Mouse (Mus musculus): ENCODE measurements around the gene Ebf4. TPM values are rescaled to one million over a fixed set of nuclear protein-coding genes. Genes with fewer than 3 reads are reported as not detected.
"Not testable (repeated sequence)": the region's sequence is repeated elsewhere in the genome, so short reads cannot be mapped to it uniquely, and the experiment has no call there.

The Ebf4 gene
- total RNA-seq, 2 experiments from 2014 or later = 0.66 to 0.73 TPM

DNA sequence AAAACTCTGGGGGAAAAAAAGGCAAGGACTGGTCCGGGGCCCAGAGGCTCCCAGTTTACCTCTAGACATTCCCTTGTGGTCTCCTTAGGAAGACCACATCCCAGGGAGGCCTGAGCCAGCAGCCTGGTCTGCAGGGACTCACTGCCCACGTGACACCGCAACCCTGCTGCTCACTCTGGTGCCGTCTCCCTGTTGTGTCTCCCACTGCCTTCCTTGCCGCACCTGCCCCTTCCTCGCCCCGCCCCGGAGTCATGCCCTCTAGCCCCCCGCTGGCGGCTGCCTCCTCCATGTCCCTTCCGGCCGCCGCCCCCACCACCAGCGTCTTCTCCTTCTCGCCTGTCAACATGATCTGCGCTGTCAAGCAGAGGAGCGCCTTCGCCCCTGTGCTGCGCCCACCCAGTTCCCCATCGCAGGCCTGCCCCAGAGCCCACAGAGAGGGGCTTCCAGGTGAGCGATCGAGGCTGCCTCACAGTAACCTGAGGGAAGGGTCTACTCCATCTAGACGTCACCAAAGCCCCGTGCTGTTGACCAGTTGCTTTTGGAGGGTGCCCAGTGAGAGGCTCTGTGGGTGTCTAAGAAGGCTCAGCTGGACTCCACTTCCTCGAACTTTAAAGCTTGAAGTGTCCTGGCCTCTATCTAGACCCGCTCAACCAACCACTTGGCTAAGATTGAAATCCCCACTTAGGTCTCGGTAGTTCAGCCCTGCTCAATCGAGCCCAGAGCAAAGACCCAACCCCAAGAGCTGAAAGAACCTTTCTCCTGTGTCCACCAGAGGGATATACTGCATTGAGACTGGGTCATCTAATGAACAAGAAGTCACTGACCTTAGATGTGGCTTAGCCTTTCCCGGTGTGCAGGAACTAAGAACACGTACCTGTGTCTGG is 70.5 kb downstream of the Ebf4 start:
- DNase-seq = no peak

DNA sequence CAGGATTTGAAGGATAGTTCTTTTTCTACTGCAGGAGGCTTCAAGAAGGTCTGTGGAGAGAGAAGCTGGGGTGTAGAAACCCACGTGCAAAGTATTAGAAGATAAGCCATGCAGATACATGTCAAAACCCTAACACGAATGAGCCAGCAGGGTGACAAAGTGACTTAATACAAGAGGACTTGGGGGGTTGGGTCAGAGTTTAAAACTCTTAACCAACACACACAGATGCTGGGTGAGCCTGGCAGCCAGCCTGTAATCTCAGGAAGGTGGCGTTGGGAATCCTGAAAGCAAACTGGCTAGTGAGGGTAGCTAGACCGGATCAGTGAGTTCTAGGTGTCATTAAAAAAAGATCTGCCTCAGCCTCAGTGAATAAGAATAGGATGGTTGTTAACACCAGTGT is 72.4 kb downstream of the Ebf4 start:
- no peak for DNase-seq
- intact Hi-C loops (cut with DNase I; ENCODE audit: low total_unique reads) = no loop called here

More for the DNA sequence above, 70.5 kb downstream of the Ebf4 start:
- intact Hi-C loops (cut with DNase I; ENCODE audit: low total_unique reads) = no loop called here

DNA sequence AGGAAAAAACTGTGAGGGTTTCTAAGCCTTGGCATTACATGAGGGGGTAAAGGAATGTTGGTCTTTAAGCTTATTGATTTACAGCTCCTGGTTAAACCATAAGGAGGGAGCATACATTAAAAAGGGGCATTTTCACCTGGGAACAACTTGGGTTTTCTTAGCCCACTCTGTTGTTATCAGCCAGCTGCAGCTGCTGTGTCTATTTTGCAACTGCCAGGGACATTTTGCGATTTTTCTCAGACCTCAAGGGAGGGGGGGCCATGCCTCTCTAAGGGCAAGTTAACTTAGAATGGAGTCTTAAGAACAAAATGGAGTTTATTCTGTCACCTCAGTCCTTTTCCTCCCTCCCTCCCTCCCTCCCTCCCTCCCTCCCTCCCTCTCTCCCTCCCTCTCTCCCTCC is 78.1 kb downstream of the Ebf4 start:
- intact Hi-C loops (cut with DNase I; ENCODE audit: low total_unique reads) = not testable (repeated sequence)

DNA sequence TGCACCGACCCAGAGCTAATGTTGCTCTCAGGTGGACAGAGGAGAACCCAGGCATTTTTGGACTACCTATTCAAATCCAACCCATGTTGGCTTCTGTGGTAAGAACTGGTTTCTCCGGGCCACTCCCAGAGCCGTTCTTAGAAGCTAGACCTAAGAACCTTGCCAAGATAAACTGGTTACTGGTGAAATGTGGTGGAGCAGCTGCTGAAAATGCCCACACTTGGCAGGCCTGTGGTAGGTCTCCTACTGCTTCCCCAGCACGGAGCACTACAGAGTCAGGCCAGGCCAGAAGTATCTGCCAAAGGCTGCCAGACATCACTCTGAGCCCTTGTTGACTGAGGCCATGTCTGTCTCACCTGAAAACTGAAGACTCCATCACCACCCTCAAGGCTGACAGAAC is 80.0 kb downstream of the Ebf4 start:
- intact Hi-C loops (cut with DNase I; ENCODE audit: low total_unique reads) = no loop called here

More for the DNA sequence above, 78.1 kb downstream of the Ebf4 start:
- DNase-seq = not testable (repeated sequence)

DNA sequence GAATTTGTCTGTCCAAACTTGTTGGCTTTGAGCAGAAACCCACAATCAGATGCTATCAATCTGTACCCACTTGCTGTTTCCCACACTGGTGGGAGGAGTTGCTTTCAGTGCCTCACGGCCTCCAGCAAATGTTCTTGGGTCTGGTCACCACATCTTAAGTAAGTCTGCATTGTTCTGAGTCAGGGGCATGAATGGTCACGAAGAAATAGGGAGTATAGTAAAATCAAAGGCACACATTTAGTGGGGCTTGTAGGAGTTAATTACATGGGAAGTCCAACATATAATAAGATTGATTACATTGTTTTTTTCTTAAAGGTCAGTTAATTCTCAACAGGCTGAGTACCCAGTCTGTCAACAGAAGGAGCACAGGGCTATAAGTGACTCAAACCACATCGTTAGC is 88.2 kb downstream of the Ebf4 start:
- DNase-seq = no peak
- intact Hi-C loops (cut with DNase I; ENCODE audit: low total_unique reads) = no loop called here

More for the DNA sequence above, 80.0 kb downstream of the Ebf4 start:
- DNase-seq = no peak

DNA sequence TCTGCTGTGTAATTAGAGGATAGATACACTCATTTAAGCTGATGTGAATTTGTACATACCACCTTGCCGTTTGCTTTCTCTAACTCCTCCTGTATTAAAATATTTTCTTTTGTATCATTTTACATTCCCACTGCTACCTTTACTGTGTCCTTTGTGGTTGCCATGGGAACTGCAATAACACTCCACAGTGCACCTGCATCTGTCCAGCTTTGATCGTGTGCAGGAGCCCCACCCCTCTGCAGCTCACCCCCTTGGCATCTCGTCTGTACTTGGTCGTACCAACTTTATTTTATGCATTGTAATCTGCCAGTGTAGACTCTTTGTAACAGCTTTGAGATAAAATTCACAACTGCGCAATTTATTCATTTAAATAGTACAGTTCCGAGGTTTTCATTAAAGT is 88.9 kb downstream of the Ebf4 start:
- no peak for DNase-seq
- intact Hi-C loops (cut with DNase I; ENCODE audit: low total_unique reads) = no loop called here

DNA sequence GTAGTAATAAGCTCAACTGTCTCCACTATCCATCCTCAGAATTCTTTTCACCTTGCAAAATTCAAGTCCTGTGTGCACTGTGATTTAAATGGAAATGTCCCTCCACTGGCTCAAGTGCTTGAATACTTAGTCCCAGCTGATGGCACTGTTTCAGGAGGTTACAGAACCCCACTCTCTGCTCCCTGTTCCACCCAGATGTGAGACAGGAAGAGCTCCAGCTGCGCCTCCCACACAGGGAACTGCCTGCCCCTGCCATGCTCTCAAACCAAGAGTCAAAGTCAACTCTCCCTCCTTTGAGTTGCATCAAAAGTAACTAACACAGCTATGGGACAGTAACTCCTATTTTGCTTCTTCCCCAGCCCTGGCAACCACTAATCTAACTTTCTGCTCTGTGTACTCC is 91.2 kb downstream of the Ebf4 start:
- intact Hi-C loops (cut with DNase I; ENCODE audit: low total_unique reads) = no loop called here

DNA sequence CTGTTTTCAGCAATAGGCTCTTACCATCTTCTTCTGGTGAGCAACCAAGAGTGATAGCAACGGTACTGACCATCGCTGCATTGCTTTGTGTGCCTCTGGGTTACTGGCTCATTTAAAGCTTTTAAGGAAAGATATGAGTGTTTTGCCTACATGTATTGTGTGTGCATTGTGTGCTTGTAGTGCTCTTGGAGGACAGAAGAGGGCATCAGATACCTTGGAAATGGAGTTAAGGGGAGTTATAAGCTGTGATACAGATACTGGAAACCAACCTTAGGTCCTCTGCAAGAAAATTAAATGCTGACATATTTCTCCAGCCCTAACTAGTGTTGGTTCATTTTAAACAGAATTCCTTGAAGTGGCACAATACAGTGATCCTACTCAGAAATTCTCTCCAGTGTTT is 93.8 kb downstream of the Ebf4 start:
- intact Hi-C loops (cut with DNase I; ENCODE audit: low total_unique reads) = no loop called here
- no peak for DNase-seq

More for the DNA sequence above, 91.2 kb downstream of the Ebf4 start:
- DNase-seq = no peak

DNA sequence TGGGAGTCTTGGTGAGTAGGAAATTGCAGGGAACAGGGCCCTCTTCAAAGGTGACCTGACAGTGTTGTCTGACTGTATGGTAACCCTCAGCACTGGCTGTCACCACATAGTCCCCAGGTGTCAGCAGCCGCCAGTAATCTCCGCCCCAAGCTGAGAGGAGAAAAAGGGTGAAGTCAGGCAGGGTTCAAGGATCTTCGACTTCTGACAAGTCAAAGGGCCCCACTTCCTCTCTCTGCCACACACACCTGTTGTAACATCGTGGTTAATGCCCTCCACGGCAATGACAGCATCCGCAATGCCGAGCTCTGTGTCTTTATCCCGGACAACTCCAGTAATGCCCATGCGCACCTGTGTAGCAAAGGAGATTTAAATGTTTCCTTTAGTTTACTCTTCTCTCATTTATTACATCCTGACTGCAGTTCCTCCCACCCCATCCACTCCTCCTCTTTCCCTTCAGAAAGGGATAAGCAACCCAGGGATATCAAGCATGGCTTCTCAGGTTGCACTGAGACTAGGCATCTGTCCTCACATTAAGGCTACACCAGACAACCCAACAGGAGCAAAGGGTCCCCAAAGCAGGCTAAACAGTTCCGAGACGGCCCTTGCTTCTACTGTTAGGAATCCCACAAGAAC is 96.1 kb downstream of the Ebf4 start:
- intact Hi-C loops (cut with DNase I; ENCODE audit: low total_unique reads) = no loop called here
- DNase-seq = no peak

DNA sequence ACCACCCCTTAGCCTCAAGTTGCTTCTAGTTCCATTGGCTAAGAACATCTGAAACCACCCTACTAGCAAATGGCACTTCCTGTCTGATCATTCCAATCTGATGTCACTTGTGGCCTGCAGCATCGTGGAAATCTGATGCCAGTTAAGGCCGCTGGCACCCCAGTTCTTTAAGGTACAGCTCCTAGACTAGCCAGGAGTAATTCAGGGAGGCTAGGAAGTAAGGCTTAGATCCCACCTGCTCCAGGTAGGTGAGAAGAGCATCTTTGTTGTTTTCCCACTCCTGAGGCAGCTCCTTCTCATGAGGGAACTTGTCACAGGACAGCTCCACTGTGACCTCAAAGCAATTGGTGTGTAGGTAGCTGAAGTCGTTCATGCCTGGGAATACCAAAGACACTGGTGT is 97.9 kb downstream of the Ebf4 start:
- no peak for DNase-seq

DNA sequence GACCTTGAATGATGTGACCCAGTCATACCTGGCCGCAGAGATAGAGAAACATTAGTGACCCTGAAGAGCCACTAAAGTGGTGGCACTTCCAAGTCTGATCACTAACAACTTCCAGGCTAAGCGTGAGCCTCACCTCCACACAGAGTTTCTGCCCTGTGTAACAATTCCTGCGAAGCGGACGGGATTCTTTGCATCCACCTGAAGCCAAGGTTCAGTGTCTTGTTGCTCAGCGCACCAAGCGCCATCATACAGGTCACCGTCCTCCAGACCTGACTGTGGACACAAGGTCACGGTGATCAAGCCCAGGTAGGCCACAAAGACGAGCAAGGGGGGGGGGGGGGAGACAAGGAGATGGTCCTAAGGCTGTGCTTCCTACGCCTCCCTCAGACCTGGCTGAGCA is 100.7 kb downstream of the Ebf4 start:
- intact Hi-C loops (cut with DNase I; ENCODE audit: low total_unique reads) = no loop called here
- DNase-seq = no peak

More for the DNA sequence above, 97.9 kb downstream of the Ebf4 start:
- intact Hi-C loops (cut with DNase I; ENCODE audit: low total_unique reads) = no loop called here

DNA sequence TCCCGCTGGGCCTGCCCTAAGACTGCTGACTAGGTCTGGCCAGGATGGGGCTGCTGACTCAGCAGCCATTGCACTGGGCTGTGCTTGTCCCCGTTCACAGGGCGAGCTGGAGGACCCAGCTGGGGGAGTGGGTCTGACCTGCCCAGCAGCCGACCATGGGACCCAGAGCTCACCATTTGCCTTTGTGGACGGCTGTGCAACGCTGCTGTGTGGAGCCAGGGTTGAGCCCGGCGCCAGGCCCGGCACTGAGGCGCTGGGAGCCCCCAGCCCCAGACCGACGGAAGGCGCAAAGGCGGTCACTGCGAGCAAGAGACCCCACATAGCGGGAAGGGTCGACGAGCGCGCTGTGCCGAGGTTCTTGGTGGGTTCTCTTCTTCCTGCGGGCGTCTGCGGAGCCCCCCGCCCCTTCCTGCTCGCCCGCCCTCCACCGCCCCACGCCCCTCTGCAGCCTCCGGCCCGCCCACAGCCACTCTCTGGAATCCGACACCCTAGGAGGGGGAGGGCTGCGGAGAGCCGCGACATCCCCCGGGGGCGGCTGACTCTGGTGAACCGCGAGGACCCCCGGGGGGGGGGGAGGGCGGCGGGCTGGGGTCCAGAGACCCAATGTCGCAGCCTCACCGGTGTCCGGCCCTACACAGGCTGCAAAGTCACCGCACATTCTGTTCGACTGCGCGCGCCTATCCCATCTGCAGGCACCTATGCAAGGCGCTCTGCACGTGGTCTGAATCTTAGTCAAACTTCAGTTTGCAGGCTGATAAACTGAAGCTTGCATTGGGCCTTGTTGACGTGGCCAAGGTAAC is 102.4 kb downstream of the Ebf4 start, which contains the start of gene Cpxm1:
Cpxm1 (minus strand) TSS at position 389 of the 800 bp plus-strand sequence.
- intact Hi-C loops (cut with DNase I; ENCODE audit: low total_unique reads) = no loop called here
- peak; percentile 52 for DNase-seq

DNA sequence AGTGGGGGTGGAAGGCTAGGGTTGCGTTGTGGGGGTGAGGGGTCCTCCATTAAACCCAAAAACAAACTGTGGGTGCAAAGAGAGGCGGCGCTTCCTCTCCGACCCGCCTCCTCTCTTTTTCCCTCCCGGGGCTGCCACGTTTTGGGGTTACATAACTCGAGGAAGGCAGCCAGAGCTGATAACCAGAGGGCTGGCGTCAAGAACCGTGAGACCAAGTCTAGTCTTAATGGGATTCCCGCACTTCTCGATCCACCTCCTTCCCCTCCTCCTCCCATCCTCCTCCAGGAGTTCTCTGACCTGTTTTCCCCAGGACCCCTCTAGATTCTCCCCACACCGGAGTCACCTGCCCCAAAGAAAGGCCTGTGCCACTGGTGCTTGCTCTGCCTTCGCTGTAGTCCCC is 103.1 kb downstream of the Ebf4 start:
- peak; percentile 25 for DNase-seq
- intact Hi-C loops (cut with DNase I; ENCODE audit: low total_unique reads) = no loop called here

DNA sequence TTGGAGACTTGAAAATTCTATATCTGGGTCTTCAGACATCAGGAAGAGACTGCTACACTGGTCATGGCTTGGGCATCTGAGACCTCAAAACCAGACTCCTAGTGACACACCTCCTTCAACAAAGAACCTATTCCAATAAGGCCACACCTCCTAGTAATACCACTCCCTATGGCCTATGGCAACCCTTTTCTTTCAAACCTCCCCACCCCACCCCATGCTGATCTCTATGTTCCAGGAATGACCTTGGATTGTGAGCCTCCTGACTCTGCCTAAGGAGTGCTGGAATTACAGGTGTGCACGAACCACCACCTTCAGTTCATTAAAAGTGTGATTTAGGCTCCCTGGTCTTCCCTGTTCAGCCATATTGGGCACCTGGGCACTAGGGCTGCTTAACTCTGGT is 105.1 kb downstream of the Ebf4 start:
- no peak for DNase-seq
- intact Hi-C loops (cut with DNase I; ENCODE audit: low total_unique reads) = no loop called here

DNA sequence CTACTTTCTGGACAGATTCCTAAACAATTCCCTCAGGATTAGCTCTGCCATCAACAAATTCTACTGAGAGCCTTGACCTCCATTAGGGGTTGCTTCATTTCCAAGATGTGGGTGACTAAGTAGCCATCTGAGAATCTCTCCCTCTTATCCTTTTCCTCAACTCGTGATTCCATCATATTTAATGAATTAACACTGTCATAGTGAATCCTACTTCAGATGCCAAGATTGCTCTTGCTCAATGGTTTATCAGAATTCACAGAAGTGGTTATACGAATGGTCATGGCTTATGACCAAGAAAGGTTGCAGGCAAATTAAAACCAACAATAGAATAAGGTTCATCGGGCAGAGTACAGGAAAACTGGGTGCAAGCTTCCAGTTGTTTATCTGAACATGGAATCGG is 106.9 kb downstream of the Ebf4 start:
- DNase-seq = no peak
- intact Hi-C loops (cut with DNase I; ENCODE audit: low total_unique reads) = no loop called here

DNA sequence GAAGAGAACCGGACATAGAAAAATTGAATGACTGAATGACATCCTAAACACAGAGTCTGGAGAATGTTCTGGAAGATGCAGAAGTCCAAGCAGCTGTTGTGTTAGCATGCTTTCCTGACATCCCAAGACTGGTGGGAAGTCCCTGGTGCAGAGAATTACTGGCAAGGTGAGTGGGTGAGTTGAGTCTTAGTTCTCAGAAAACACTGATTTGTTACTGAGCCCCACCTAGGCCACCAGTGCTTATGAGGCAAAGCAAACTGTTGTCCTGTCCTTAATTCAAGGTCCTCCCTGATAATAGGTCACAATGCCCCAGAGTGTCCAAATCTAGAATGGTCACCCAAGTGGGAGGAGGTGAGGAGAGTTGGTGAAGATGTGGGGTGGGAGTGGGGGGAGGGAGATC is 110.0 kb downstream of the Ebf4 start, which contains the start of the genes Gm28372 and 1700020A23Rik:
Gm28372 (plus strand) TSS at position 301 of the 400 bp plus-strand sequence.
1700020A23Rik (plus strand) TSS at position 321 of the 400 bp plus-strand sequence.
- no peak for DNase-seq
- intact Hi-C loops (cut with DNase I; ENCODE audit: low total_unique reads) = no loop called here

DNA sequence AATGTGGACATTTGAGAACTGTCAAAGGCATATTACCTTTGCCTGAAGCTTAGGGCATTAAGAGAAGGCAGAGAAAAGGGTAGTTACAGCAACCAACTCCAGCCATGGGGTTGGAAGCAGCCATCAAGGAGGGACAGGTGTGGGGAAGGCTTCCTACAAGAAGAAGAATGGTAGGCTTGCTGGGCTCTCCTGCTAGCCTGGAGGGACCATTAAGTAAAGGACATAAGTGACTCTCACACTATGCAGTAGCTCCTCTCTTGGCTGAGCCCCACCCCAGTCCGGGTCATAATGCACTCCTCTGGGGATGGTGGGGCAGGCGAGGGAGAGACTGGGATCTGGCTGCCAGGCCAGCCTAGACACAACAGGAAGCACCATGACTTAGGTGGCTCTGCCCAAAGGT is 111.2 kb downstream of the Ebf4 start, which contains the start of gene Tmem239:
Tmem239 (plus strand) TSS at position 301 of the 400 bp plus-strand sequence.
- intact Hi-C loops (cut with DNase I; ENCODE audit: low total_unique reads) = no loop called here
- DNase-seq = no peak

DNA sequence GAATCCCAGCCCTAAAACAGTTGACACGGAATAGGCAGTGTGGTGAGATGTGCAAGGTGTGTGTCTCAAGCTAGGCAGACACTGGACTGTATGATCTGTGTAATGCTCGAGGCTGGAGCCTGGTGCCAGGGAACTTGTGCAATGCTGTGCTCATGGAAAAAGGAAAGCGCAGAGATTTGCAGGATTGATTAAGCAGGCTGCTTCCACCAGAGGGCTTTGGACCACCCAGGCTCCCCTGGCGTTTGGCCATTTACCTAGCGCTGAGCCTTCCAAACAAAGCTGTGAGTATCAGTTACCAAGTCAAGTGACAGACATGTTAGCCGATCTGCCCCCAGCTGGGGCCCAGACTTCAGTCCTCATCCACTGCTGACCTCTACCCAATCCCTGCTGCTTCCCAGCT is 113.2 kb downstream of the Ebf4 start:
- no peak for DNase-seq

DNA sequence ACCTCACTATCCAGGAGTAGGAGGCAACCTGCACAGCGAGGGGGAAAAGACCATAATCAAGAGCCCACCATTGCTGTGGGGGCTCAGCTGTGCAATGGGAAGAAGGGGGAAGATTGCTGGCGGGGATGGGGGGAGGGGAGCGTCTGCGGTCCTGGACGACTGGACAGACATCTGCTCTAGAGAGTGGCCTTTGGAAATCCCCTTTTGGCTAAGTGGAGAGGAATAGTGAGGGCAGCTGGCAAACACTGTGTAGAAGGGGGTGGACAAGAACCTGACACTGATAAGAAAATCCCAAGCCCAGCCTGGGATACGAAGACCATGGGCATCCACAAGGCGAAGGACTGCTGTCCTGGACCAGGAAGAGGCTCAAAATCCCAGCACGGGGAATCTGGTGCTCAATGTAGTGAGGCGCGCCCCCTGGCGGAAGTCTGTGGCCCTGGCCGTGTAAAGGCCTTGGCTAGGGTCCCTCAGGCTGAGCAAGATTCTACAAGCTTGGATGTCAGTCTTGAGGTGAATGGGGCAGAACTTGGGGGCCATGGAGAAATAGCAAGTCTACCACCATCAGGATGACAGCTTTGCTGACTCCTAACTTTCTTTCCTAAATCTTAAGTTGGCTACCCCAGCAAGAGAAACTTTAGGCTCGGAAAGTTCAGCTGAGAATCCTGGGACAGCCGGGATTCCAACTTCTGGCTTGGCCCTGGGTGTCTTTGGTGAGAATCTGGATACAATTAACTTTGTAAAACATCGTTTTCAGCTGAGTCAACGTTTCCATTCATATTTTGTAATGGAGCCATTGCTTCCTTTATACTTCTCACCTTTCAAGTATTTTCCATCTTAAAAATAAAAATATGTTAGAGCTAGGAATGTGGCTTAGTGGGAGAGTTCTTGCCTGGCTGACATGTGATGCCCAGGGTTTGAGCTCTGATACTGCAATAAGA is 116.9 kb downstream of the Ebf4 start:
- intact Hi-C loops (cut with DNase I; ENCODE audit: low total_unique reads) = loop anchor here (5.0 kb wide), 1 partner anchor 120 kb away; no protein-coding TSS in a partner anchor
- peak; percentile 89 for DNase-seq

More for the DNA sequence above, 113.2 kb downstream of the Ebf4 start:
- intact Hi-C loops (cut with DNase I; ENCODE audit: low total_unique reads) = no loop called here
